13 mouse cellular contexts compared by ENCODE assay signal in the genomic region with DNA sequence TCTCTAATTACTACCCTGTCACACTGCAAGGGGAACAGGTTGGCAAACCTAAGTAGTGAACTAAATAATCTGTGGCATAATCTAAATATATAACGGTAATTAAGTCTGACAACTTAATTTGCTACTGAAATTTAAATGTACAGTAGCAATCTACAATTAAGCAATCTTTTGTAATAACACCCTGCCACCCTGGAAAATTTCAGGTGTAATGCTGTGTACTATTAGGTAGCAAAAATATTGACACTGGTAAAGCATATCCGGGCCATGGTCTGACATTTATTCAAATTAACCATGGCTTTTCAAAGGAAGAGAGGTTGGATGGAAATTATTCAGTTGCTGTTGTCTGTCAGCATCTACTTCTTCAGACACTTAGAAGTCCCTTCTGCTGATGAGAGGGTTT.
"Had no signal": no experiment of that assay in that cellular context is flagged by ENCODE, and none has a peak within 500 bp of the region (broad histone marks: within the 10 kb centered on the region; RNA-seq: fewer than 3 reads in every experiment).

No protein-coding gene starts in this region.

- H3K9ac ChIP-seq: lung, embryonic 15.5 days; midbrain, embryonic 12.5 days; neural tube, embryonic 12.5 days; stomach, embryonic 15.5 days had no signal

- H3K27ac ChIP-seq: lung, embryonic 15.5 days; midbrain, embryonic 10.5 days; midbrain, embryonic 12.5 days; neural tube, embryonic 12.5 days; stomach, embryonic 15.5 days; stomach, postnatal 0 days had no signal

- DNase-seq: lung, adult 2 months; midbrain, embryonic 14.5 days; right cerebral cortex, postnatal 14 days; thymus, adult 2 months; thymus, postnatal 25 days; thymus, postnatal 4 days had no signal

- H3K4me2 ChIP-seq: lung, embryonic 15.5 days; midbrain, embryonic 12.5 days; neural tube, embryonic 12.5 days; stomach, embryonic 15.5 days had no signal

- H3K4me3 ChIP-seq: lung, embryonic 15.5 days; midbrain, embryonic 10.5 days; midbrain, embryonic 12.5 days; neural tube, embryonic 12.5 days; stomach, embryonic 15.5 days had no signal

- H3K27me3 ChIP-seq: lung, embryonic 15.5 days; midbrain, embryonic 12.5 days; neural tube, embryonic 12.5 days; stomach, embryonic 15.5 days had no signal

- H3K36me3 ChIP-seq: lung, embryonic 15.5 days; midbrain, embryonic 10.5 days; midbrain, embryonic 12.5 days; neural tube, embryonic 12.5 days; stomach, embryonic 15.5 days had no signal

- H3K4me1 ChIP-seq: lung, embryonic 15.5 days; midbrain, embryonic 10.5 days; midbrain, embryonic 12.5 days; neural tube, embryonic 12.5 days; stomach, embryonic 15.5 days had no signal

- H3K9me3 ChIP-seq: lung, embryonic 15.5 days; midbrain, embryonic 10.5 days; midbrain, embryonic 12.5 days; stomach, embryonic 15.5 days had no signal

- ATAC-seq: midbrain, embryonic 16.5 days had no signal
